Mouse (Mus musculus): ENCODE measurements around the gene Dennd4b. TPM values are rescaled to one million over a fixed set of nuclear protein-coding genes. Genes with fewer than 3 reads are reported as not detected.
"Not testable (repeated sequence)": the region's sequence is repeated elsewhere in the genome, so short reads cannot be mapped to it uniquely, and the experiment has no call there.

The Dennd4b gene
- polyA plus RNA-seq, 1 experiment: 41.0 TPM

- H3K27me3 ChIP-seq (replicated peaks): no peaks in the 10 kb centered on the region
- H3K9me3 ChIP-seq: no peaks in the 10 kb centered on the region
- TF ChIP-seq FLI1 (IDR thresholded peaks at IDR 0.05; ENCODE audit: low read length) (no peak), GATA1 (IDR thresholded peaks at IDR 0.05; ENCODE audit: borderline replicate concordance, low read length) (no peak)
- no peak overlapping the region for H3K4me3 ChIP-seq (replicated peaks)
- peaks cover 95% of the 10 kb centered on the region for H3K36me3 ChIP-seq (replicated peaks; ENCODE audit: low read length)
- peaks cover 7% of the 10 kb centered on the region for H3K4me1 ChIP-seq
Measured at GRCm38 (mm10) chr3:90277793-90278192, 12.8 kb downstream of the Dennd4b start.

- H3K4me3 ChIP-seq (replicated peaks): no peak overlapping the region
- H3K27me3 ChIP-seq (replicated peaks): no peaks in the 10 kb centered on the region
- TF ChIP-seq FLI1 (IDR thresholded peaks at IDR 0.05; ENCODE audit: low read length): no peak
- TF ChIP-seq GATA1 (IDR thresholded peaks at IDR 0.05; ENCODE audit: borderline replicate concordance, low read length): no peak
- peaks cover 95% of the 10 kb centered on the region for H3K36me3 ChIP-seq (replicated peaks; ENCODE audit: low read length)
- peaks cover 6% of the 10 kb centered on the region; the same call in 1 of the 2 replicates for H3K4me1 ChIP-seq
- H3K9me3 ChIP-seq: no peaks in the 10 kb centered on the region
Measured at GRCm38 (mm10) chr3:90278211-90278610, 13.2 kb downstream of the Dennd4b start.

GRCm38 (mm10) chr3:90279216-90279615 is 14.2 kb downstream of the Dennd4b start:
- H3K9me3 ChIP-seq: no peaks in the 10 kb centered on the region
- no peak for TF ChIP-seq FLI1 (IDR thresholded peaks at IDR 0.05; ENCODE audit: low read length)
- TF ChIP-seq GATA1 (IDR thresholded peaks at IDR 0.05; ENCODE audit: borderline replicate concordance, low read length): no peak
- no peaks in the 10 kb centered on the region for H3K27me3 ChIP-seq (replicated peaks)
- no peak overlapping the region for H3K4me3 ChIP-seq (replicated peaks)
- H3K36me3 ChIP-seq (replicated peaks; ENCODE audit: low read length): peaks cover 86% of the 10 kb centered on the region
- H3K4me1 ChIP-seq: peaks cover 6% of the 10 kb centered on the region; the same call in 1 of the 2 replicates

GRCm38 (mm10) chr3:90279743-90280142 is 14.8 kb downstream of the Dennd4b start:
- peaks cover 6% of the 10 kb centered on the region; the same call in 1 of the 2 replicates for H3K4me1 ChIP-seq
- no peaks in the 10 kb centered on the region for H3K9me3 ChIP-seq
- no peak overlapping the region for H3K4me3 ChIP-seq (replicated peaks)
- peaks cover 81% of the 10 kb centered on the region for H3K36me3 ChIP-seq (replicated peaks; ENCODE audit: low read length)
- TF ChIP-seq GATA1 (IDR thresholded peaks at IDR 0.05; ENCODE audit: borderline replicate concordance, low read length) (no peak), FLI1 (IDR thresholded peaks at IDR 0.05; ENCODE audit: low read length) (no peak)
- H3K27me3 ChIP-seq (replicated peaks): no peaks in the 10 kb centered on the region

GRCm38 (mm10) chr3:90280708-90281107 is 15.7 kb downstream of the Dennd4b start:
- peaks cover 6% of the 10 kb centered on the region; the same call in 1 of the 2 replicates for H3K4me1 ChIP-seq
- H3K4me3 ChIP-seq (replicated peaks): no peak overlapping the region
- H3K27me3 ChIP-seq (replicated peaks): no peaks in the 10 kb centered on the region
- H3K9me3 ChIP-seq: no peaks in the 10 kb centered on the region
- H3K36me3 ChIP-seq (replicated peaks; ENCODE audit: low read length): peaks cover 71% of the 10 kb centered on the region
- TF ChIP-seq FLI1 (IDR thresholded peaks at IDR 0.05; ENCODE audit: low read length): no peak
- no peak for TF ChIP-seq GATA1 (IDR thresholded peaks at IDR 0.05; ENCODE audit: borderline replicate concordance, low read length)

- TF ChIP-seq FLI1 (IDR thresholded peaks at IDR 0.05; ENCODE audit: low read length) (no peak), GATA1 (IDR thresholded peaks at IDR 0.05; ENCODE audit: borderline replicate concordance, low read length) (no peak)
- H3K4me1 ChIP-seq: no peaks in the 10 kb centered on the region
- H3K9me3 ChIP-seq: no peaks in the 10 kb centered on the region
- H3K36me3 ChIP-seq (replicated peaks; ENCODE audit: low read length): peaks cover 37% of the 10 kb centered on the region
- H3K27me3 ChIP-seq (replicated peaks): no peaks in the 10 kb centered on the region
- H3K4me3 ChIP-seq (replicated peaks): no peak overlapping the region
Measured at GRCm38 (mm10) chr3:90284150-90284549, 19.2 kb downstream of the Dennd4b start.

- not testable (repeated sequence) for H3K27me3 ChIP-seq (replicated peaks); H3K9me3 ChIP-seq; H3K4me3 ChIP-seq (replicated peaks); H3K36me3 ChIP-seq (replicated peaks; ENCODE audit: low read length)
- peaks cover 16% of the 10 kb centered on the region for H3K4me1 ChIP-seq
Measured at GRCm38 (mm10) chr3:90289403-90289802, 24.4 kb downstream of the Dennd4b start.

- Histone ChIP-seq H3K4me3 (replicated peaks) (no peak overlapping the region), H3K4me1 (peaks cover 28% of the 10 kb centered on the region), H3K36me3 (replicated peaks; ENCODE audit: low read length) (peaks cover 2% of the 10 kb centered on the region), H3K27me3 (replicated peaks) (no peaks in the 10 kb centered on the region), H3K9me3 (no peaks in the 10 kb centered on the region)
- TF ChIP-seq FLI1 (IDR thresholded peaks at IDR 0.05; ENCODE audit: low read length) (no peak), GATA1 (IDR thresholded peaks at IDR 0.05; ENCODE audit: borderline replicate concordance, low read length) (no peak)
Measured at GRCm38 (mm10) chr3:90290602-90291001, 25.6 kb downstream of the Dennd4b start.

GRCm38 (mm10) chr3:90291982-90292344 is 27.0 kb downstream of the Dennd4b start:
- Histone ChIP-seq H3K4me3 (replicated peaks) (peak overlapping the region; percentile 95), H3K9me3 (no peaks in the 10 kb centered on the region), H3K36me3 (replicated peaks; ENCODE audit: low read length) (peaks cover 6% of the 10 kb centered on the region), H3K27me3 (replicated peaks) (no peaks in the 10 kb centered on the region), H3K4me1 (peaks cover 41% of the 10 kb centered on the region)
- TF ChIP-seq FLI1 (IDR thresholded peaks at IDR 0.05; ENCODE audit: low read length) (no peak), GATA1 (IDR thresholded peaks at IDR 0.05; ENCODE audit: borderline replicate concordance, low read length) (no peak)

GRCm38 (mm10) chr3:90292345-90293275 is 27.6 kb downstream of the Dennd4b start, which contains the start of gene Gatad2b:
Gene Gatad2b (plus strand): TSS chr3:90293178.
- H3K27me3 ChIP-seq (replicated peaks): no peaks in the 10 kb centered on the region
- TF ChIP-seq FLI1 (IDR thresholded peaks at IDR 0.05; ENCODE audit: low read length): no peak
- TF ChIP-seq GATA1 (IDR thresholded peaks at IDR 0.05; ENCODE audit: borderline replicate concordance, low read length): no peak
- peak within 1 kb of the TSS; percentile 95 for H3K4me3 ChIP-seq (replicated peaks)
- H3K4me1 ChIP-seq: peaks cover 48% of the 10 kb centered on the region
- no peaks in the 10 kb centered on the region for H3K9me3 ChIP-seq
- H3K36me3 ChIP-seq (replicated peaks; ENCODE audit: low read length): peaks cover 10% of the 10 kb centered on the region
